Mouse (Mus musculus) neural tube, embryonic 10.5 days (tissue): ENCODE results near the gene Col27a1.

ENCODE experiments used
- DNase-seq: peaks from one replicate; pipeline ENCODE4 v3.0.0-alpha.2; 2017; ENCODE audit warnings: low spot score; ENCODE audit errors: extremely low spot score

Col27a1 gene

DNA sequence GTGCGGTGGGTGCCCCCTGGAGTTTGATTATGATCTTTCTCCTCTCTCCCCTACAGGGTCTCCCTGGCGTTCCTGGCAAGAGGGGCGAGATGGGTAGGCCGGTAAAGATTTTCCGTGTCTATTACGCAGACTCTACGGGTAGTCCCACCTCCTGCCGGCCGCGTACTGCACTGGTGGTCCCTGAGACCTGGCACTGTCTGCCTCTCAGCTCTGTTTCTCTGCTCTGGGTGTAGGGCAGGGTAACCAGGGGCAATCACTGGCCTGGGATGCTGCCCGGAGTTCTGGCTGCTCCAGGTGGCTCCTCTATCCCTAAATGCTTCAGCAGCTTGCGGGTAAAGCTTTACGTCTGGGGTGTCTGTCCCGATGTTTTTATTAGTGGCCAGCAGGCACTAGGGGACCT is 44.3 kb downstream of the Col27a1 start:
- DNase-seq, result no peak

DNA sequence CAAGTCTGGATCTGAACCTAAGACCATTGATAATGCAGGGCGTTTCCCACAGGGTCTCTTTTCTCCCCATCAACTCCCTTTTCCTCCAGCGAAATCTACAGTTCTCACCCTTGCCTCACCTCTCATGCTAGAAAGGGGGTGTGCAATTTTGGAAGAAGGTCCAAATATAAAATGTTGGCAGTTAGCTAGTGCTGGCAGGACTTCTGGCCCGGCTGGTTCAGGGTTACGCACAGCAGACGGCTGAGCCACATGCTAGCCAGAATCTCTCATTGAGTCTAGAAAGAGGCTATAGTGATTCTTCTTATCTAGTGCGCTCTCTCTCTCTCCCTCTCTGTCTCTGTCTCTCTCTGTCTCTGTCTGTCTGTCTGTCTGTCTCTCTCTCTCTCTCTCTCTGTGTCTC is 45.3 kb downstream of the Col27a1 start:
- no peak for DNase-seq

DNA sequence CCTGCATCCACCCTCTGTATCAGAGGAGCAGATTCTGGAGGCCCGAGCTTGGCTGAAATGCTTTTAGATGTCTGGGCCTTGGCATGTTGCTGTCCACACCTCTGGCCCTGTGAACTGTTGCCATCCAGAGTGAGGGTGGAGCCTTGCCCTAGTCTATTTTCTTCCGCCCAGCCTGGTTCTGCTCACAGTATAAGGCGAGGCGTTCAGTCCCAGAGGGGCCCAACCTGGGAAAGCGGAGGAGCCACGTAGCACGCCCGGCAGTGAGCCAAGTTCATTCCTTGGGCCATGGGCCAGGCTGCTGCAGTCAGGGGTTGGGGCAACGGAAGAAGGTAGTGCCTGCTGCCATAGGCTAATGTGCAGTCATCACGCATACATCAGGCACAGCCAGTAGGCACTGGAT is 46.7 kb downstream of the Col27a1 start:
- no peak for DNase-seq

DNA sequence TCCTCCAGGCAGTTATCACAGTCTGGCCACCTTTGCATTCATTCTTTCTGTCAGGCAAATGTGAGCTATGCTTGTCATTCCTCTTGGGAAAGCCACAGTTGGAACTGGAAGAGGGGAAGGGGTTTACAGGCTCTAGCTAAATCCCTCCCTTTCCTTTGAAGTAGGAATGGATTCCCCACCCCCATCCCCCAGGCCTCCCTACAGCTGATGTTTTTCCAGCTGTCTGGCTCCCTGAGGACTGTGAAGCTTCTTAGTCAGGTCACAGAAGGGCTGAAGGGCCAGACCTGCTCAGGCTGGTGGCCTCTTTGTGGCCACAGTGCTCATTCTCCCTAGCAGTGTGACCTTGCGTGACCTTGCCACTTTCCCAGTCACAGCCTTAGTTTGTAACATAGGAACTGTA is 49.1 kb downstream of the Col27a1 start:
- peak; percentile 53 for DNase-seq

DNA sequence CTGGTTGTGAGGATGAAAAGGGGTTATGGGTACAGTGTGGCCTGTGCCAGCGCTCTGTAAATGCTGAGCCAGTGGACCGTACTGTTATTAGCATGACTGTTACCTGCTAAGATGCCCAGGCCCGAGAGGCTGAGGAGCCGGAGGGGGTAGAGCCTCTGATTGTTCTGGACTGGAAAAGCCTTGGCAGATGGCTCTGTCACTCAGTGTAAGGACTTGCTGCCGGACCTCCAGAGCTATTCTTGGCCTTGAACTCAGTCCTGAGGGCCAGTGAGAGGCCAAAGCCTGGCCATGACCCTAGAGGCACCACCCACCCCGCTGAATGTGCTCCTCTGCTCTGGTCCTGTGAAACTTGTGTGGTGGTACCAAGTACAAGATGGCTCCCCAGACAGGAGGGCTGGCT is 52.5 kb downstream of the Col27a1 start:
- DNase-seq, result no peak

DNA sequence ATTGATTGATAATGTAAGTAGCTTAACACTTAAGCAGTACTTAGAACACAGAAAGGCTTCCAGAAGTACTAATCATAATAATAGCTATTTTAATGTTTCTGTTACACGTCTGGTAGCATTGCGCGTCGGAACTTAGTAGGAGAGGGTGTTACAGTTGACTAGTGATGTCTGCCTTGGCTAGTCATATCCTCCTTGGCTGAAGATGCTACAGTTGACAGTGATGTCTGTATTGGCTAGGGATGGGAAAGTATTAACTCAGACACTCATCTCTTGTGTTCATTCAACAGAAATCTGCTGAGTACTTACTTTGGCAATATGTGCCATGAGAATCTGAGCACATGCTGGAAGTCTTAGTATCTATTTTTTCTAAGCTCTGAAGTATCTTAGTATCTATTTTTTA is 53.3 kb downstream of the Col27a1 start:
- DNase-seq, result no peak

DNA sequence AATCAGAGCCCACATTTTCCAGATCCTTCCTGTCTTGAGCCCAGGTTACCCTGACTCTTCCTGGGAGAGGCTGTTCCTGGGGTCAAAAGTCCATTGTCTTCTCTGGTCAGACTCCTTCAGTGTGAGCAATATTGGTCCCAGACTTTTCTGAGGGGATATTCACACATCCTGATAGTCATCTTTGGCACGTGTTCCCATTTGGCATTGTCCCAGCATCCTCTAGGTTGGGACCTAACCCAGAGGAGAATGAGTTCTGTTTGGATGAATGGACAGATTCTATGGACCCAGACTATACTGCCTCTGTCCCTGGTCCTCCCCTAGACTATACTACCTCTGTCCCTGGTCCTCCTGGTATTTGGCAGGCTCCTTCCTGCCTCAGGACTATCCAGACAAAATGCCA is 53.8 kb downstream of the Col27a1 start:
- DNase-seq, result no peak

DNA sequence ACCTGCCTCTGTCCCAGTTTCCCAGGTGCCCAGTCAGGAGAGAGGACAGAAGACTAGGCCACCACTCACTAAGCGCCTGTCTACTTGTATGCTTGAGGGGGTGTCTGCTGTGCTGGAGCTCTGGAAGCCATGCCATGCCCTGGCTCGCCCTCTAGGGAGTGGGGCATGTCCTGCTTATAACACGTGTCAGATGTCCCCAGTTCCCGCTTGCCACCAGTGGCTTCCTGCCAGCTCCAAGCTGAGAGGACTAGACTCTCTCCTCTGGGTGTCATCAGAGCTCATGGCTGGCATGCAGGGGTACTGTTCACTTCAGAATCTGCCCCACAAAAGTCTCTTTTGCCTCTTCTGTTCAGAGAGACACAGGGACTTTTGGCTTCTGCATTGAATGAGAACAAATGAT is 55.0 kb downstream of the Col27a1 start:
- DNase-seq, result no peak

DNA sequence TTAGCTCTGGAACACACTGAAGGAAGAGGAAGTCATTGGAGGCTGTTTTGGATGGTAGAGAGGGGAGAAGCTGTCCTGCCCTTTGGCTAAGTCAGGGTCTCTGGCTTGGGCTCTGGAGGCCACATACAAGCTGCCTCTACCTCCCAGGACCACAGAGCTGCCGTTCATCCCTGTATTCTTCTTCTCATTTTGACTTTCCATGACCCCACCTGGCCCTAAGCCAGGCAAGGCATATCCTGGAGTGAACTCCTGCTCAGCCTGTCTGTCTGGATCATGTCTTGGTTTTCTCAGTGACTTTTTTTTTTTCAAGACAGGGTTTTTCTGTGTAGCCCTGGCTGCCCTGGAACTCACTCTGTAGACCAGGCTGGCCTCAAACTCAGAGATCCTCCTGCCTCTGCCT is 60.7 kb downstream of the Col27a1 start:
- no peak for DNase-seq

DNA sequence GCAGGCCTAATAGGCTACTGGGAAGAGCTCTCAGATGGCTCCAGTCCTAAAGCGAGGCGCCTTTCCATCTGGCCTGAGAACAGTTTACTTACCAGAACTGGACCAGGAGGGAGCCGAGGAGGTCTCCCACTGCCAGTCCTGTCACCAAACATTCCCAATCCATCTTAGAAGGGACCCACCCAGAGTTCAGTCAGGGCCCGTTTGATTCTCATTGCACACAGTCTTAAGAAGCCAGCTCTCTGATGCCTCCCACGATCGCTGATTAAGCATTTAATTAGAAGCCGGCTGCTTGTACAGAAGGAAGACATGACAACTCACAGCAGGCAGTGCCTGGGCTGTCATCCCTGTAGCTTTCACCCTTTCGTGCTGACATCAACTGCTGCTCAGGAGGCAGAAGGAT is 61.4 kb downstream of the Col27a1 start:
- no peak for DNase-seq

DNA sequence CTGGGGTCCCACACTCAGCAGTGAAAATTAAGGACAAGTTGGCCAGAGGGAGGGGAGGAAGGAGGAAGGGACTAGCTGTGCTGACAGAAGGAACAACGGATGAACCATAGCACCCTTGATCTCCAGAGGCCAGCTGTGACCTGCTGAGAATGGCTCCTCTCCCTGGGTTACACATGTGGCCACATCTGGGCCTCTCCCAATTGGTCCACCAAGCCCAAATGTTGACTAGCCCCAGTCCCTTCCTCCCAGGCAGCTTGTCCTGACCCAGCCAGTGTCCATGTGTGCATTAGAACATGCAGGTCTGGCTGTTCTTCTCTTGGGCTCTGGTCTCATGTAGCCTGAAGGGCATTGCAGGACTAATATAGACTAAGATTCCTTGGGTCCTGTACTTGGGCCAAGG is 62.8 kb downstream of the Col27a1 start:
- no peak for DNase-seq

DNA sequence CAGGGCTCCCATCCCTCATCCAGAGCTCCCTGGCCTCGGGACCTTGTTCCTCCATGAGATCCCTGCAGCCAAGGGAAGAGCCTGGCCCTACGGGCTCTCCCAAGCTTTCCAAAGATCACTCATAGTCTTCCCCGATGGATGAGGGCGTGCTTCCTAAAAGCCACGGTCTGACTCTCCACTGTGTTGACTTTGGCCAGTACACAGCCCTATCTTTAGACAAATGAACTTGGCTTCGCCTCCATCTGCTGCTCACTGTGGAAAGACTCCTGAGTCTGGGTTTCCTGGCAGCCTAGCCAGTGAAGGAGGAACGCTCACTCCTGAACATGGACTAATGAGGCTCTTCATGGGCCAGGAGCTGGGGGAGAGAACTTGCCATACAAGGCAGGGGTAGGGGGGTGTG is 65.0 kb downstream of the Col27a1 start:
- DNase-seq, result no peak

DNA sequence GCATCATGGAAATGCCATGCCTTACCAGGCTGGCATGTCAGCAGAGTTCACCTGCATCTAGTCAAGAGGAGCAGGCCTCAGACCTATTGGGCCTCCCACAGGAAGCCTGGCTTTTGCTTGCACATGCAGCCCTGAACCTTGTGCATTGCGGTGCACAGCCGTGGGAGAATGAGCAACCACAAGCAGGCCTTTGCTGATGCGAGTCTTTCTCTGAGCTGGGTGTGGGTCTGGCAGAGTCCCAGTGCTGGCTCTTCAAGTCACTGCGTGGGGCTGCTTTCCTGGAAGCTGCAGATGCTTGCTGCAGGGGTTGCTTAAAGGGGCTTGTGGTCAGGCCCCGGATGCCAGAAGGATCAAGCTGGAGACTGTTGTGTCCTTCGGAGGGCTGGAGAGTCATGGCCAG is 67.9 kb downstream of the Col27a1 start:
- no peak for DNase-seq

DNA sequence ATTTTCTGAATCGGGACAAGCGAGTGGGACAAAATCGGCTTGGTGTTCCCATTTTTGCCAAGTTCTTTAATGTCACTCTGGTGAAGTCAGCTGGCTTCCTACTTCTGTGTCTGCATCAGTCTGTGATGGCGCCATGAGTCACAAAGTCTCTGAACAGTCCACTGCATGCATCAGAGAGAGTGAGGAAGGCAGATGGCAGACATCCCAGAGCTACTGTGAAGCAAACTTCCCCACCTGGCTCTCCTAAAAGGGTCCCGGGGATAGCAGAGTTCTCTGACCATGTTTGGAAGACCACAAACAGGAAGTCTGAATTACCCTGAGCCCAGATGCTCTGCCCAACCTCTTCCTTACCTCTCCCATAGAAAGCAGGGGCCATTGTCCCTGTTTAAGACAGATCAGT is 69.5 kb downstream of the Col27a1 start:
- no peak for DNase-seq

DNA sequence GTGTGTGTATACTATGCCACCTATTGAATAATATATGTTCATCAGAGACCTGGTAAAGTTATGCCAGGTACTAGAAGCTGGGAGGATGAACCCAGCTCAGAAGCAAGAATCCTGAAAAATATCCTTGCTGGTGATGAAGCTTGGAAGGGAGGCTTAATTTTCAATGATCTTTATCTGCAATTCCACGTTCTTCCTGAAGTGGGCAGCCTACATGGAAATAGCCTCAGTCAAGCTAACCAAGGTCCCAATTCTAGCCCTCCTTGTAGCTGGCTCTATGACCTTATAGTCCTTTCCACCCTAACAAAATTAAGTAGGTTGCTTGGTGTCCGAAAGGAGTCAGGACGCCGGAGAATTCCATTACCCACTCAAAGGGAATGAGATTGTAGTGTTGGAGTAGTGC is 72.2 kb downstream of the Col27a1 start:
- DNase-seq, result no peak

DNA sequence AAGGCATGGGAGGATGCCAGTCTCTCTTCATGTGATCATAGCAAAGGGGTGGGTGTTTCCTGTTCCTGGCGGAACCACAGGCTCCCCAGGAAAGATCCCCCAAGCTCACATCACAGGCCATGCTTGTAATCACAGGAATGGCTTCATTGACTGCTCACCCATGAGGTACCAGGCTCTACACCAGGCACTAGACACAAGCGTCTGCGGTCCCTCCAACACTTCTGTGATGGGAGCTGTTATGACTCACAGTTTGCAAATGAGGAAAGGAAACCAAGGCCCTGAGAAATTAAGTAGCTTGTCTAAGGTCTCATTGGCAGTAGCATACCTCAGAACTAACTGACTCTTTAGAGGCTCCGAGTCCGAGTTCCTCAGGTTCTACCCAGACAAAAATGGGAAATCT is 74.7 kb downstream of the Col27a1 start:
- DNase-seq, result no peak

DNA sequence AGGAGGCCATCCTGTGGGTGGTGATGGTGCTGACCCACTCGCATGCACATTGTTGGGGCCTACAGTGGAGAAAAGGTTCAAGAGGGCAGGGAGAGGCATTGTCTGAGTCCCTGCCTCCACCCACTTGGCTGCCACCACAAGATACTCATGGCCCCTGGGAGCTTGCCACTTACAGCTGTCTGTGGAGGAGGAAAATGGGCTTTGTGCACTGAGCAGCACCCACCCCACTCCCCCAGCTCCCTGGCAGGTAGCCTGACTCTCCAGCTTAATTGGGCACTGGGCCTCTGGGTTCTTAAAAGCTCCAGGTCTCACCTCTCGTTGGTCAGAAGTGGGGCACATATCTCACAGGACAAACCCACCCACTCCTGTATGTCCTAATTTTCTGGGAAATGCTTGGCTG is 76.3 kb downstream of the Col27a1 start:
- DNase-seq, result no peak

DNA sequence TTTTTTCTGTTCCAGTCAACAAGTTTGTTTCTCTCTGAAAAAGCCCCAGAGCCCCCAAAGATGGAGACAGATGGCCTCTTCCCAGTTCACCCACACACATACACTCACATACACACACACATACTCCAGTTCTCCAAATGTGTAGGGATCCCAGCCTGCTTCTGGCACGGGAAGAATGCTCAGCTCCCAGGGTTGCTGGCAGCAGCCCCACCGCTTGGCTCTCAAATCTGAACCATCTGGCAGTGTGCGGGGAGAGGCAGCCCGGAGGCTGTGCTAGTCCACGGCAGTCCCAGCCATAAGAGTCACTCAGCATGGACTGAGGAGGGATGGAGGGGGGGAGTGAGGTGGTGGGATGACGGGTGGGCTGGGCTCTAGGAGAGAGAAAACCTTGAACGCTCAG is 77.3 kb downstream of the Col27a1 start:
- DNase-seq, result no peak

DNA sequence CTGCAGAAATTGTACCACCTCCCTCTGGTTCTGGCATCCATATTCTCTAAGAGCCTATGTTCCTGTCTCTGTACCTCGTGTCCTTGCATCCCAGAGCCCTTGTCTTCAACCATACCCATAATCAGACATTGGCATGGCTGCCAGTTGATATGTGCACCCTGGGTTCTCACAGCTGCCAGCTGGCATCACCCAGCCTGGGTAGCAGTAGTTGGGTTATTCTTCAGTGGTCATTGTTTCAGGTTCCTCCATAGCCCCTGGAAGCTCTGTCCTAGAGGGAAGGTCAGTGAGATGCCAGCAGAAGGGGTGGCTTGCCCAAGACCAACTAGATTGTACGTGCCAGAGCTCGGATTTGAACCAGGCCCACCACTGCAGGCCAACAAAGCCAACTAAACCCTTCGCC is 77.9 kb downstream of the Col27a1 start:
- no peak for DNase-seq

DNA sequence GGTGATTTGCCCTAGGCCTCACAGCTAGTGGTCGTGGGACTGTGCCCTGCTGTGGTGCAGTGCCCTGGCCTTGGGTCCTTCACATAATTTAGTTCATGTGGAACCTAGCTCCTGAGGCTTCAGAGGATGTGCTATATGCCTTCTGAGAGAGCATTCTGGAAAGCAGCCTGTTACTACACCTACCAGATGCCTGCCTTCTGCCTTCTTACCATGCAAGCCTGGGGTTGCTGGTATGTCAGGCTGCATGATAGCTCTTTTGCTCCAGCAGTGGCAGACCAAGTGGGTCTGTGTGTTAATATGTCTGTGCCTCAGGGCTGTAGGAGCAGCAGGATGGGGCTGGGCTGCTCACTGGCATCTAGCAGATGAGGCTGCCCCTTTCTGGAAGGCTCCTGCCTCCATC is 81.8 kb downstream of the Col27a1 start:
- DNase-seq, result no peak

DNA sequence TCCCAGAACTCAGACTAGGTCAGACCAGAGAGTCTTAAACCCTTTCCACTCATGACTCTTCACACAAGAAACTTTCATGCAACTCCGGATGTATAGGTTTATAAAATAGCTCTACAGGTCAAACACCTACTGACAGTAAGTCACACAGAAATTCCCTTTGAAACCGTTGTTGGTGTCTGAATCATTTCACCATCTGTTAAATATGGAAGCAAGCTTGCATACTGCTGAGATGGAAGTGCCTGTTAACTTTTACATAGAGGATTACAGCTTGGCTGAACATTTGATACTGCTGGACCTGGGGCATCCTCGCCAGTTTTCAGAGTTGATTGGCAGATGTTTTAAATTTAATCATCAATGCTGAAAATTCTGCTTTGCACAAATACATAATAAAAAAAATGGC is 82.5 kb downstream of the Col27a1 start:
- DNase-seq, result no peak

DNA sequence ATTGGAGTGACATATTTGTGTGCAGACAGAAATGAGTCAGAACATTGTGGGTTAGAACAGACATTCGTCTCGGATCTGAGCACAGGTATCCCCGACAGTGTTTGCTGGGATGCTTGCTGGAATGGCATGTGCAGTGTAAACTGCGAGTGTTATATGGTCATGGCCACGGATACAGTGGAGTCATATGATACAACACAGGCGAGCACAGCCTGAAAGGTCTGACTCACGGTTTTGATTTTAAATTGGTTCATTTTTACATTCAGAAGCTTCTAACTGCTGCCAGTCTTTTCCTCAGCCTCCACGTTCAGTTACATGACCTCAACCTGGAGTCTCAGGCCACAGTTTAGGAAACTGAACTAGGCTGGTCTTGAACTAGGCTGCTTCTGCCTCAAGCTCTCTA is 83.1 kb downstream of the Col27a1 start:
- DNase-seq, result no peak

DNA sequence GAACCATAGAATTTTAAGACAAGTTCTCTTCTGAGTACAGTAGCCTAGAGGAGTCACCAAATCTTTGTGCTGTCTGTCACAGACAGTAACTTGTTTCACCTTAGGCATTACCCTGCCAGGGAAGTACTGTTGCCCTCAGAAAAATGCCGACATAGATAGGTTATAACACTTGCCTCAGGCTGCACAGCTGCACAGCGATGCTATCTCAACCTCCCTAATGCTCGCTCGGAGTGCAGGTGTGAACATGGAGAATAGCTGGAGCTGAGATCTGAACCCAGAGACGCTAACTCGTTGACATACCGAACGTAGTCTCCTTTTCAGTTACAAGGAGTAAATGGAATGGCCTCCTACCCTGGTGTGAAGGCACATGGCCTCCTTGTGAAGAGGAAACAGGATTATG is 84.4 kb downstream of the Col27a1 start:
- no peak for DNase-seq

DNA sequence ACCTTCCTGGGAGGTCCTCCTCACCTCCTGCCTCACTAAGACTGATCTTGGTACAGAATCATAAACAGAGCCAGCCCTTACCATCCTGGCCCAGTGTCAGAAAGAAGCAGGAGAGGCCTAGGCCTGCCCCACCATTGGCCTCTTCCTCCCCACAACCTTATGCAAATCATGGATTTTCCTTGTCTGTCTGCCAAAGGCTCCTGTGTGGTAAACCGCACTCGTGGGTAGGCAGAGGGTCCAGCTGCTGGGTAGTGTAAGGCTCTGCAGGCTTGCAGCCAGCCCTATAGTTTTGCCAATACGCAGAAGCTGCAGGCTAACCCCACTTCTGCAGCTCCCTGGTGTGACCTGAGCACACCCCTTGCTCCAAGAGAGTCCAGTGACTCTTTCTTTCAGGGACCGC is 88.8 kb downstream of the Col27a1 start:
- DNase-seq, result no peak
